Mouse (Mus musculus) forelimb bud, embryonic 11.5 days (tissue): ENCODE results near the gene Gm17093.
"Not testable (repeated sequence)": the region's sequence is repeated elsewhere in the genome, so short reads cannot be mapped to it uniquely, and the experiment has no call there.

Source experiments
- DNase-seq: peaks from one replicate; pipeline ENCODE4 v3.0.0-alpha.2; 2012; ENCODE audit warnings: low read depth, low spot score

Gene Gm17093

GRCm38 (mm10) chr14:44517976-44518375 is at the start of gene Gm17093:
Gene Gm17093, plus strand, starts transcription at chr14:44518276.
- not testable (repeated sequence) for DNase-seq

GRCm38 (mm10) chr14:44492163-44492562 is 25.9 kb upstream of the Gm17093 start, which contains the start of gene BC061237:
Gene BC061237, plus strand, starts transcription at chr14:44492463.
- not testable (repeated sequence) for DNase-seq

GRCm38 (mm10) chr14:44547961-44548360 is 29.9 kb downstream of the Gm17093 start:
- not testable (repeated sequence) for DNase-seq
